Mouse (Mus musculus): ENCODE measurements around the gene Arfgap3.

DNA sequence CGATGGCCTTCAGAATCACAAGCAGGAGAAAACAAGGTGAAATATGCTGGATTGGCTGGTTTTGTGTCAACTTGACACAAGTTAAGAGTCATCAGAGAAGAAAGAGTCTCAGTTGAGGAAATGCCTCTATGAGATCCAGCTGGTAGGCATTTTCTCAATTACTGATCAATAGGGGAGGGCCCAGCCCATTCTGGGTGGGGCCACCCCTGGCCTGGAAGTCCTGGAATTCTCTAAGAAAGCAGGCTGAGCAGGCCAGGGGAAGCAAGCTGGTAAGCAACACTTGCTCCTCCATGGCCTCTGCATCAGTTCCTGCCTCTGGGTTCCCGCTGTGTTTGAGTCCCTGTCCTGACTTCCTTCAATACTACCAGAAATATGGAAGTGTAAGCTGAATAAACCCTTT is 27.0 kb downstream of the Arfgap3 start:
- TF ChIP-seq POLR2A (IDR thresholded peaks at IDR 0.05; ENCODE audit: borderline replicate concordance, control insufficient read depth, low read depth, low read length) (no peak), CTCF (IDR thresholded peaks at IDR 0.05; ENCODE audit: control insufficient read depth, insufficient read depth, low read length) (no peak)

Data from bone marrow, adult 2 months (tissue).